Mouse (Mus musculus) forelimb bud, embryonic 11.5 days (tissue): Measurements from ENCODE around the gene Ugt1a2.

Source experiments
- DNase-seq: peaks from one replicate; pipeline ENCODE4 v3.0.0-alpha.2; 2012; ENCODE audit warnings: low read depth, low spot score

Ugt1a2 gene

GRCm38 (mm10) chr1:88233421-88234247, 33.2 kb downstream of the Ugt1a2 start:
- no peak for DNase-seq

DNA sequence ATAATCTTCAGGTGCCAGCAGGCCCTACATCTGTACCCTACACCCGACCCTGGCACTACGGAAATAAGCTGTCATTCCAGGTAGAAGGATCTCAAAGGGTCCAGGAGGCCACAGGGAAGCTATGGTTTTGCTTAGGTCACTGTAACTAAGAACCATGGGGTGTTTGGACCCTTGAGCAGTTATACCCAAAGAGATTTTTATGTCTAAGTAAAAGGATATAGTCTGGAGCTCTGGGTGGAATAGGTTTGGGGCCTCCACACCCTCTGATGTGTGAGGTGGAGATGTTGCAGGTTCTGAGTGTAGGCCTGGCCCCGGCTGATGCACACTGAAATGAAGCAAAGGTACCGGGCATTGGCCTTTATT, 33.8 kb downstream of the Ugt1a2 start:
- DNase-seq, result no peak

DNA sequence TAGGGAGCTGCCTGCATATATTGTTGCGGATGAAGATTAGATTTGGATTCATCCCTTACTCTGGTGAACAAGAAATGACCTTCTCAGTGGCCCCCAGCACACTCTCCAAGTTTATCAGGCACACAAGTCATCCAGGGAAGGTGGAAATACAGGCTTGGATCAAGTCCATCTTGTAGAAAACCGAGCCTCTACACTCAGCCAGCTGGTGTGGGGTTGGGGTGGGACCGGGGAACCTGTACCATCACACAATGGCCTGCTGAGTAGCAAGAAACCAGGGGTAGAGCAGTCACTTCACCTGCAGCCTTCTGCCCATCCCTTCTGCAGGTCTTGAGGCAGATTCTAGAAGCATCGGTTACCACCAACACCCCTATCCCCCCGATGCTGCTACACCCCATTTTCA, 34.2 kb downstream of the Ugt1a2 start:
- DNase-seq, result no peak

DNA sequence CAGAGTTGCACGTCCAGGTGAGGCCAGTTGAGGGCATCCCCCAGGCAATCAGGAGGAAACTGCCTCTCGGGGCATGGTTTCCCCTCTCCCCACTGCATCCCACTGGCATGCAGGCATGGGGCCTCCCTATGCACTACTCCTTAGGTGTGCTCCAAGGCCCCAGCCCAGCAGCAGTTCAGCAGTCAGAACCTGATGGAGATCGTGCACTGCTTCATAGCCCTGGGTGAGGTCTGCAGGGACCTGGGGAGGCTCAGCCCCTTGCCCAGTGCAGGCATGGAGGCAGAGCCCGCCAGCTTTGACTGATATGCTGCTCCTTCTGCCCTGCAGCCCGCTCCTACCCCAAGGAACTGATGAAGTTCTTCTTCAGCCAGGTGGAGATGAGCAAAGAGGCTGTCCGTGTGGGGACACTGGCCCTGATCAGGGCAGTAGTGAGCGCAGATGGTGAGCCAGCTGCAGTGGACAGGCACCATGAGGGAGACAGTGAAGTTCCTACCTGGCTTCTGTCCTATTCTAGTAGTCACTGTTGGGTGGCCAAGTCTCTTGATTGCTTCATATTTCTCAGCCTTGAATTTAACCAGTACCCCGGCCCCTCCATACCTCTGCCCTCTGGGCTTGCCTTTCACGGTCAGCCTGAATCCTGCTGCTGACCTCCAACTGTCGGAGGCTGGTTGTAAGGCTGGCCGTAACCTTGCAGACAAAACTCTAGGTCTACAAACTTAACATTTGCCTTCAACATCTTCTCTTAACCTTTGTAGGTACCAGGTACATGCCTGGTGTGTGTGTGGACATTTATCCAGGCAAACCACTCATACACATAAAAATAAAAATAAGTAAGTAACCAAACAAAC, 34.9 kb downstream of the Ugt1a2 start:
- no peak for DNase-seq

GRCm38 (mm10) chr1:88235894-88236415, 35.6 kb downstream of the Ugt1a2 start:
- DNase-seq, result no peak

GRCm38 (mm10) chr1:88237311-88237710, 36.9 kb downstream of the Ugt1a2 start:
- DNase-seq, result no peak

- no peak for DNase-seq
Observed at GRCm38 (mm10) chr1:88238771-88239170, 38.4 kb downstream of the Ugt1a2 start.

DNA sequence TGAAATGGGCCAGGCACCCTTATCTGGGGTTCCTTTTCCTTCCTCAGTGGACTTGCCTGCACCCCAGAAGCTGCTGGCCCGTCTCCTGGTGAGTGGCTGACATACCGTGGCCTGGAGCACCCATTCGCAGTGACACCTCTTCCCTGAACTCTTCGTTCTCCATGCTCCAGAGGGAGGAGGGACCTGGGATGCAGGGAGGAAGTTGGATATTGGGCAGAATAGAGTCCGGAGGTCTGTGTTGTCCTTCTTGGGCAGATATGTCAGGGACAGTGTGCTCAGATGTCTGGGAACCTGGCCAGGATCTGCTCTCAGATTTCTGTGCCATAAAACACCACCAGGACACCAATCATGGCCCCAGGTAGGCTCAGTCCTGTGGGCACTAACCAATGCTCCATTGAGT, 39.7 kb downstream of the Ugt1a2 start:
- no peak for DNase-seq

GRCm38 (mm10) chr1:88240579-88240978, 40.2 kb downstream of the Ugt1a2 start:
- no peak for DNase-seq

DNA sequence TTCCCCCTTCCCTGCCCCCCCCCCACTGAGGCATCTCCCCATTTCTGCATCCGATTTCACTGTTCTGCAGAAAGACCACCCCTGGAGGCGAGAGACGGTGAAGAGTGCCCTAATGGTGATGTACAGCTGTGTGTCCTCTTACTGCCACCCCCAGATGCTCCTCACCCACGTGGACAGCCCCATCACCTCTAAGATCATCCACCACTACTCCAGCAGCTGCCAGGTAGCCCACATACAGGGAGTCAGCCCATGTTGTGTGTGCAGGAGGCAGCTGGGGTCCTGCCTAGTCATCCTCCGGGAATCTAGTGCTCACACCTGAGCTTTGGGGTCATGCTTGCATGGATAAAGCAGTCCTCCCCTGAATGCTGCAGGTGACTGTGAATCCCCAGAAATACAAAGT, 43.5 kb downstream of the Ugt1a2 start:
- no peak for DNase-seq

DNA sequence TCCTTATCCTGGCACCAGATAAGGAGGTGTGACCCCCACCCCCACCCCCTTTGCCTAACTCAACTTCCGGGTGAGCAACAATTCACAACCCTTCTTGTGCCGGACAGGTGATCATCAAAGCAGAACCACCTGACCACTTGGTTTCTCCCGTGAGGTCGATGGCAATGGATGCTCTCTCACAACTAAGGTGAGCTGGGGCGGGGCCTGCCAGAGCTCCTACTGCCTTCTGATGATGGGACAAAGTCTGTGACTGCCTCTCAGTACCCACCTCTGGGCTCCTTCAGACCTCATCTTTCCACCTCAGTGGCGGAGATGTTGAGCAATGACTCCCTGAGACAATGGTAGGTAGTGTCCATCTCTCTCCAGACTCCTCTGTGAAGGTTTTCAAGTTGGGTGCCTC, 45.5 kb downstream of the Ugt1a2 start:
- DNase-seq, result no peak

DNA sequence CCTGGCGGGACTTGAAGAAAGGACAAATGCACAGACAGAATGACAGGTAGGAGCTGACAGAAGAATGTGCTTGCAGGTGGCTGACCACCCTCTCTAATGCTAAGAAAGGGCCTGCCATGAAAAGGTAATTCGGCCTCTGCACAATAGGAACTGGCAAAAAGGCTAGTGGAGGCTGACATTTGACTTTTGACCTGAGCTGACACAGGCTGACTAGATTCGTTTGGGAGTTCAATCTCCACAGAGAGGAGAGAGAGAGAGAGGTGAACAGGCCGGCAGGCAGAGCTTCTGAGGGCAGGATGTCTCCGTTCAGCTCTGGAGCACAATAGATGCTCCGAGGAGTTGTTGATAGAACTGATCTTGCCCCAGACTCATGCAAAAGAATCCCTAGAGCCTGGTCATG, 46.0 kb downstream of the Ugt1a2 start:
- DNase-seq, result no peak

DNA sequence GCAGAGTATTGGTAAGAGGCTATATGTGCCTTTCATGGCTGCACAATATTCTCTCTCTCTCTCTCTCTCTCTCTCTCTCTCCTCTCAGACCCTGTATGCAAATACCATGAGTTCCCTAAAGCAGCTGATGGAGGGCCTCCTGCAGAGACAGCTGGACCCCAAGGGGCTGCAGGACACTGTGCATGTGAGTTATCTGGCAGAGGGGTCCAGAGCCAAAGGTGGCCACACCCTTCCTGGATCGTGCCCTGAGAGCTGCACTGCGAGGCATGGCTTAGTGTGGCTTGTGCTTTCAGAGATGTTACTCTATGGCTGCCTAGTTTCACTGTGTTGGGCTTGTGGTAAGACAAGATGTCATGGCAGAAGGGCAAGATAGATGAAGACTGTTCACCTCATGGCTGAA, 47.3 kb downstream of the Ugt1a2 start:
- DNase-seq, result no peak

GRCm38 (mm10) chr1:88248658-88249057, 48.3 kb downstream of the Ugt1a2 start:
- DNase-seq, result no peak

DNA sequence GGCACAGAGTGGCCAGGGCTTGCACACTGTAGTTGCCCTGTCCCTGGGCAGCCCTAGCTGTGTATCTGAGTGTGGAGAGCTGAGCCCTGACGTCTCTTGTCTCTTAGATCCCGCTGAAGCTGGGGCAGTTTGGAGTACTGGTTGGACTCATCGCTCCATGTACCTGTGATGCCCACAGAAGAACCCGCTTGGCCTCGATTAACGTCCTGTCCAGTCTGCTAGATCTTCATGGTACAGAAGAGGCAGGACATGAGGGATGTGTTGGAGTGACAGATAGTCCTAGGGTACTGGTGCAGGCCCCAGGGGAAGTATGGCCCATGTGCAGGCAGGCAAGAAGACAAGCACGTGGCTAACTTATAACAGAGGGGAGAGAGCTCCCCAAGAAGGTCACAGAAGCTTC, 49.2 kb downstream of the Ugt1a2 start:
- no peak for DNase-seq

DNA sequence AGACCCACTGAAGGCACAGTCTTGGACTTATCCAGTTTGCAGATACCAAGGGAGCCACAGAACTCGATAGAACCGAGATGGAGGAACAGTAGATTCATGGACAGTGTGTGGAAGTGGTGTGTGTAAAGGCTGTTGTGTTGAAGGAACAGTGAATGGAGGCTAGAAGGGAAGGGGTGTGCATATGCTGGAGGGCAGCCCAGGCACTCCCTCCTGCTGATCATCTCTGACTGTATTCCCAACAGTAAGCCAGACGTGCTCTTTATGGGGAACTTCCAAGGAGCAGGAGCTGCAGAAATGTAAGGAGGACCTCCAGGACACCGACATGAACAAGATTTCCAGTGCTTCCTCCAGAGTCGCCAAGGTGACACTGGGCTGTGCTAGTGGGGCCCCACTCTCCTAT, 49.6 kb downstream of the Ugt1a2 start:
- no peak for DNase-seq

GRCm38 (mm10) chr1:88253106-88253505, 52.7 kb downstream of the Ugt1a2 start:
- DNase-seq, result no peak

DNA sequence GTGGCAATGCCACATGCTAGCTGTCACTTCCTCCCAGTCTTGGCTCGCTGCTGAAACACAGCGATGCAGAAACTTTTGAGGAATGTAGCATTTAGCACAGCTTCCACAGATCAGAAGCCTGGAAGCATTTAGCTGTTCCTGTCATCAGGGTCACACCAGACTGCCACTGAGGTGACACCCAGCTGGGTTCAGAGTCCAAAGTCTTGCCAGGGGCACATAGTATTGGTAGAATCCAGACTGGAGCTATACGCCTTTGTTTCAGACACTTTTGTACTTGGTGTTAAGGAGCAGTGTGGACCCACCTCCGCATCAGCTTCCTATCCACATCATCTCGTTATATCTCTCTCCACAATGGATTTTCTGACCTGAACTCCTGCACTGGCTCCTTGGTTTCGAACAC, 53.1 kb downstream of the Ugt1a2 start:
- DNase-seq, result no peak

DNA sequence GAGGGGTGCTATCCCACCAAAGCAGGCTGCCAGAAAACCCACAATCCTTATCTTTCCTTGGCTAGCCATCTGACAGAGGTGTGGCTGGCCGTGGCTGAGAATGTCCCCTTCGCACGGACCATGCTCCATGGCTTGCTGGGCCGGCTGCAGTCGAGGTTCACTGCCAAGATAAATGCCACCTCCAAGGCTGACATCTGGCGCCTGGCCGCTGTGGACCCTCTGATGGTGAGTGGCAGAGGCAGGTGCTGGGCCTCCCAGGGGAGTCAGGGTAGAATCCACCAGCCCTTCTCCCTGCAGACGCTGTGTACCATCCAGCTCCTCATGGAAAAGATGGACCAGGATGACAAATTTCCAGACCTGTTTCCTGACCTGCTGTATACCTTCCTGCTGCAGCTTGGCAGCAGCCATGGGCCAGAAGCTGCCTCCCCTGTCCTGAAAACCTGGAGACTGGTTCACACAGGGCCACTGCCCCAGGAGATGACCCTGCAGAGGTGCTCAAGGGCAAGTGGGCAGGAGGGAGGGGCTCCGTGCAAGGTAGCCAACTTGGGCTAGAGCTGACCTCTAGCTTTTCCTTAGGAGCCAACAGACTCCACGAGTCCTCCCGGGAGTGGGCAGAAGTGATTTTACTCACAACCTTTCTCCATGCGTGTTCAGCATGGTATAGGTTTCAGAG, 54.5 kb downstream of the Ugt1a2 start:
- DNase-seq, result no peak

- DNase-seq, result no peak
Observed at GRCm38 (mm10) chr1:88255466-88255857, 55.1 kb downstream of the Ugt1a2 start.

DNA sequence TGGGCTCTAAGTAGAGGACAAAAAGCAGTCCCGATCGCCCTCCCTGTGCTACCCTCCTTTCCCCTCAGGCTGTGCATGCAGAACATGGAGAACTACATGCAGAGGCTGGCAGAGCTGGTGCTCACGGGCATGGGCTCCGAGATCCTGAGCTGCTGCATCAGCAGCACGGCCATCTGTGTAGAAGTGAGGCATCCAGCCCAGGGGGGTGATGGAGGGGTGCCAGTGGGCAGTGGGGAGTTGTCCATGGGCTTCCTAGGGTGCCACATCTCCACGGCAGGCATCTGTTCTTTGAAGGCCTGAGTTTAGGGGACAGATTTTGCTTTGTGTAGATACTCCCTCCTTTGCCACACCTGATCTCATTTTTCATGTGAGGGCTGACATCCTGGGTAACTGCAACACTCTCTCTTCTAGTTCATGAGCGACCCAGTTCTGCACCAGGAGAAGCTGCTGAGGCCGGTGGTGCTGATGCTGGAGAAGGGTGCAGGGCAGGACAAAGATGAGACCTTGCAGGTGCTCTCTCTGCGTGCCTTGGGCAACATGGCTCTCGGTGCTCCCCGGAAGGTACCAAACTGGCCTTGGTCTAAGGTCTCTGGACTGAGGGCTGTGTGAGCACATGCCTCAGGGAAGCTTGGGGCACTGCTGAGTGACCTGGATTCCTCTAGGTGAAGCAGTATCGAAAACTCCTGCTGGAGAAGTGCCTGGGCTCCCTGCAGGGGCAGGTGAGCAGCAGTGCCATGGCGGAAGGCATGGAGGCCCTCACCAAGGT, 55.8 kb downstream of the Ugt1a2 start:
- no peak for DNase-seq
